Mouse (Mus musculus) adrenal gland, adult 18-20 months (tissue): ENCODE measurements around the gene Caln1. TPM values are rescaled to one million over a fixed set of nuclear protein-coding genes. Genes with fewer than 3 reads are reported as not detected.

Experiments
- DNase-seq, 2 experiments: peaks; one replicate each; pipeline ENCODE4 v3.0.0; 2021 to 2022; ENCODE audit warnings: low spot score in 2 of 2
- total RNA-seq, 2 experiments: library from RNA; stranded (reverse); gene quantifications; 1 replicate in 1 of 2; 2 replicates in 1 of 2; pipeline ENCODE4 v1.2.3; 2021

Gene Caln1
- total RNA-seq, 2 experiments from 2014 or later, result 36.3 to 37.2 TPM

- no peak for DNase-seq
Measured at GRCm38 (mm10) chr5:130797713-130798112, 428.5 kb downstream of the Caln1 start.

- no peak for DNase-seq
Measured at GRCm38 (mm10) chr5:130810314-130810713, 441.1 kb downstream of the Caln1 start.

- DNase-seq, result no peak
Measured at GRCm38 (mm10) chr5:130810846-130811245, 441.6 kb downstream of the Caln1 start.

- DNase-seq, result peak; percentile 32 to 41
Measured at GRCm38 (mm10) chr5:130811266-130811665, 442.0 kb downstream of the Caln1 start.

- no peak for DNase-seq
Measured at GRCm38 (mm10) chr5:130811966-130812365, 442.7 kb downstream of the Caln1 start.

- DNase-seq, result no peak
Measured at GRCm38 (mm10) chr5:130812556-130812955, 443.3 kb downstream of the Caln1 start.

GRCm38 (mm10) chr5:130813089-130813488 lies 443.8 kb downstream of the Caln1 start:
- no peak for DNase-seq

- DNase-seq, result no peak
Measured at GRCm38 (mm10) chr5:130815352-130815751, 446.1 kb downstream of the Caln1 start.

GRCm38 (mm10) chr5:130820021-130820648 lies 450.9 kb downstream of the Caln1 start:
- DNase-seq, result no peak

- no peak for DNase-seq
Measured at GRCm38 (mm10) chr5:130820661-130821060, 451.4 kb downstream of the Caln1 start.

GRCm38 (mm10) chr5:130825797-130826196 lies 456.5 kb downstream of the Caln1 start:
- DNase-seq, result no peak

GRCm38 (mm10) chr5:130848562-130848961 lies 479.3 kb downstream of the Caln1 start:
- DNase-seq, result no peak

- DNase-seq, result no peak
Measured at GRCm38 (mm10) chr5:130849610-130850009, 480.4 kb downstream of the Caln1 start.

- DNase-seq, result no peak
Measured at GRCm38 (mm10) chr5:130852182-130852581, 482.9 kb downstream of the Caln1 start.

- DNase-seq, result peak; percentile 88 to 89
Measured at GRCm38 (mm10) chr5:130853371-130853770, 484.1 kb downstream of the Caln1 start.

- DNase-seq, result no peak
Measured at GRCm38 (mm10) chr5:130854430-130854829, 485.2 kb downstream of the Caln1 start.

GRCm38 (mm10) chr5:130858148-130858547 lies 488.9 kb downstream of the Caln1 start:
- DNase-seq, result peak; percentile 30 to 40

- no peak for DNase-seq
Measured at GRCm38 (mm10) chr5:130858706-130859105, 489.5 kb downstream of the Caln1 start.

- DNase-seq, result no peak
Measured at GRCm38 (mm10) chr5:130859736-130860135, 490.5 kb downstream of the Caln1 start.

GRCm38 (mm10) chr5:130862302-130862701 lies 493.0 kb downstream of the Caln1 start:
- DNase-seq, result no peak

- DNase-seq, result no peak
Measured at GRCm38 (mm10) chr5:130869869-130870268, 500.6 kb downstream of the Caln1 start.

GRCm38 (mm10) chr5:130871086-130871485 lies 501.8 kb downstream of the Caln1 start:
- no peak for DNase-seq

- no peak for DNase-seq
Measured at GRCm38 (mm10) chr5:130875391-130875790, 506.1 kb downstream of the Caln1 start.
